Mouse (Mus musculus): ENCODE measurements around the gene Chrm1. TPM values are rescaled to one million over a fixed set of nuclear protein-coding genes. Genes with fewer than 3 reads are reported as not detected.

The Chrm1 gene
- total RNA-seq, 2 experiments from 2014 or later, result 172 to 186 TPM

- DNase-seq, result no peak
Measured at GRCm38 (mm10) chr19:8691871-8692539, 28.4 kb downstream of the Chrm1 start.

- DNase-seq, result no peak
Measured at GRCm38 (mm10) chr19:8692740-8693139, 29.2 kb downstream of the Chrm1 start.

GRCm38 (mm10) chr19:8695330-8695729, 31.7 kb downstream of the Chrm1 start:
- DNase-seq, result no peak

GRCm38 (mm10) chr19:8699652-8700051, 36.1 kb downstream of the Chrm1 start:
- DNase-seq, result no peak

GRCm38 (mm10) chr19:8702458-8702857, 38.9 kb downstream of the Chrm1 start:
- DNase-seq, result no peak

GRCm38 (mm10) chr19:8703571-8703970, 40.0 kb downstream of the Chrm1 start:
- DNase-seq, result no peak

- no peak for DNase-seq
Measured at GRCm38 (mm10) chr19:8705026-8705708, 41.6 kb downstream of the Chrm1 start.

GRCm38 (mm10) chr19:8706132-8706667, 42.6 kb downstream of the Chrm1 start:
- DNase-seq, result no peak

- no peak for DNase-seq
Measured at GRCm38 (mm10) chr19:8706930-8707329, 43.3 kb downstream of the Chrm1 start.

GRCm38 (mm10) chr19:8708954-8709353, 45.4 kb downstream of the Chrm1 start:
- DNase-seq, result no peak

- DNase-seq, result no peak
Measured at GRCm38 (mm10) chr19:8710057-8710456, 46.5 kb downstream of the Chrm1 start.

- no peak for DNase-seq
Measured at GRCm38 (mm10) chr19:8711506-8711905, 47.9 kb downstream of the Chrm1 start.

- no peak for DNase-seq
Measured at GRCm38 (mm10) chr19:8711949-8712869, 48.6 kb downstream of the Chrm1 start.

GRCm38 (mm10) chr19:8712870-8713305, 49.3 kb downstream of the Chrm1 start:
- DNase-seq, result peak; percentile 43 to 50

GRCm38 (mm10) chr19:8713306-8713996, 49.9 kb downstream of the Chrm1 start:
- peak; percentile 90 to 91 for DNase-seq

GRCm38 (mm10) chr19:8713997-8714652, 50.5 kb downstream of the Chrm1 start:
- no peak for DNase-seq

GRCm38 (mm10) chr19:8714653-8715481, 51.3 kb downstream of the Chrm1 start:
- DNase-seq, result no peak

GRCm38 (mm10) chr19:8715868-8716766, 52.5 kb downstream of the Chrm1 start:
- no peak for DNase-seq

GRCm38 (mm10) chr19:8716767-8717475, 53.3 kb downstream of the Chrm1 start:
- no peak for DNase-seq
